Mouse (Mus musculus) C2C12 (cell line): ENCODE measurements around the gene Hnrnph1. TPM values are rescaled to one million over a fixed set of nuclear protein-coding genes. Genes with fewer than 3 reads are reported as not detected.

ENCODE experiments used
- H3K27me3 ChIP-seq: one replicate; pipeline ENCODE4 v1.6.1; 2011; ENCODE audit not compliant: control insufficient read depth, insufficient read depth, insufficient read length
- H3K36me3 ChIP-seq: one replicate; pipeline ENCODE4 v1.6.1; 2011; ENCODE audit not compliant: control insufficient read depth, insufficient read depth
- H3K4me3 ChIP-seq: one replicate; pipeline ENCODE4 v1.5.1; 2011; ENCODE audit warnings: mild to moderate bottlenecking, control low read depth; ENCODE audit not compliant: poor library complexity, insufficient read depth, severe bottlenecking
- H3K79me2 ChIP-seq: one replicate; pipeline ENCODE4 v1.6.1; 2011; ENCODE audit not compliant: control insufficient read depth, insufficient read depth
- H3K79me3 ChIP-seq: one replicate; pipeline ENCODE4 v1.6.1; 2011; ENCODE audit warnings: low read depth, control low read depth
- H3ac ChIP-seq: one replicate; pipeline ENCODE3; 2011; ENCODE audit warnings: low read depth; ENCODE audit not compliant: control insufficient read depth, insufficient read length
- CEBPB ChIP-seq: IDR thresholded peaks from one replicate; pipeline ENCODE4 v1.6.1; 2011; ENCODE audit warnings: low read depth, mild to moderate bottlenecking, control low read depth, moderate library complexity
- CTCF ChIP-seq: IDR thresholded peaks from one replicate; pipeline ENCODE4 v1.5.1; 2011; ENCODE audit not compliant: control insufficient read depth, insufficient read depth, insufficient read length
- FOSL1 ChIP-seq: IDR thresholded peaks from one replicate; pipeline ENCODE4 v1.8.0; 2011; ENCODE audit warnings: mild to moderate bottlenecking, low read length; ENCODE audit not compliant: poor library complexity, insufficient read depth, severe bottlenecking
- MAX ChIP-seq: IDR thresholded peaks from one replicate; pipeline ENCODE4 v1.6.1; 2011; ENCODE audit warnings: mild to moderate bottlenecking, control low read depth
- MYOD1 ChIP-seq: IDR thresholded peaks from one replicate; pipeline ENCODE4 v1.6.1; 2011; ENCODE audit warnings: low read depth; ENCODE audit not compliant: control insufficient read depth, insufficient read length
- MYOG ChIP-seq: IDR thresholded peaks from one replicate; pipeline ENCODE4 v1.6.1; 2011; ENCODE audit not compliant: control insufficient read depth, insufficient read length; ENCODE audit errors: extremely low read depth
- USF1 ChIP-seq: IDR thresholded peaks from one replicate; pipeline ENCODE4 v1.6.1; 2011; ENCODE audit warnings: low read depth, mild to moderate bottlenecking, control low read depth, moderate library complexity
- polyA plus RNA-seq: library from polyadenylated mRNA; unstranded; fragments of >200 nt; fragmentation: generic; extraction: Trizol; gene quantifications from one replicate; pipeline ENCODE4 v1.2.1, GENCODE M21; 2012; ENCODE audit warnings: missing spikeins

Gene Hnrnph1
- polyA plus RNA-seq, 1 experiment: 112 TPM

DNA sequence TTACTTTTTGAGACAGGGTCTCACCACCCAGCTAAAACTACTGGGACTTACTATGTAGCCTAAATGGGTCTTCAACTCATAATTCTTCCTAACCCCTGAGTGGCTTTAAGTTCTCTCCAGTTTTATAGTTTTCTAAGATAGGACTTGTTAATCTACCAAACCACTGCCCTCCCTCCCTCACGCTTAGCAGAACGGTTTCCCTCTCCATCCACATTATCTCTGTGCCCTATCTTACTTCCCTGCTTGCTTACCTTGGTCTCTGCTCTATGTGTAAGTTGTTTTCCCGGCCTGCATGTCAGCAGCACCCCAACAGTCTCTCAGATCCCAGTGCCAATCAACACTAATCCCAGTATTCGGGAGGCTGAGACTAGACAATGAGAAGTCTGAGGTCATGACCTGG is 39.9 kb upstream of the Hnrnph1 start:
- H3ac ChIP-seq: no peak overlapping the region
- peaks cover 4% of the 10 kb centered on the region for H3K27me3 ChIP-seq
- no peak for TF ChIP-seq CTCF
- TF ChIP-seq MAX: no peak
- no peak for TF ChIP-seq FOSL1
- no peak for TF ChIP-seq MYOD1
- no peak for TF ChIP-seq MYOG
- no peaks in the 10 kb centered on the region for H3K36me3 ChIP-seq
- H3K79me2 ChIP-seq: no peaks in the 10 kb centered on the region
- no peak overlapping the region for H3K4me3 ChIP-seq
- H3K79me3 ChIP-seq: no peaks in the 10 kb centered on the region

DNA sequence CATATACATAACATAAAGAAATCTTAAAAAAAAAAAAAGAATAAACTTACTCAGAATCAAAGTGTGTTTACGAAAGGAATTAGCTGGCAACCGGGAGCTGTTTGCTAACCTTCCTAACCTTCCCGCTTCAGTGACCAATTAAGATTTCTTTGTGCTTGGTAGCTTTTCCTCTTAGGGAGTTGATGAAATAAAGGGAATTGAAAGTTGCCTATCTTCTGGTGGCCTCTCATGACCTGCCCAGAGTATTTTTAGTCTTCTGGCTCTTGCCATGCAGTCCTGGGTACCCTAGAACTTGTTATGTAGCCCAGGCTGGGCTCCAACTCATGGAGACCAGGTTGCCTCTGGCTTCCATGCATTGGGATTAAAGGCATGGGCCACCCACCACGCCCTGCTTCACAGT is 31.3 kb upstream of the Hnrnph1 start:
- TF ChIP-seq MYOG (no peak), MAX (no peak), CEBPB (no peak), FOSL1 (no peak), MYOD1 (no peak), USF1 (no peak), CTCF (no peak)
- no peaks in the 10 kb centered on the region for H3K79me2 ChIP-seq
- H3K36me3 ChIP-seq: no peaks in the 10 kb centered on the region
- no peaks in the 10 kb centered on the region for H3K79me3 ChIP-seq
- H3ac ChIP-seq: no peak overlapping the region
- no peak overlapping the region for H3K4me3 ChIP-seq
- peaks cover 8% of the 10 kb centered on the region for H3K27me3 ChIP-seq

DNA sequence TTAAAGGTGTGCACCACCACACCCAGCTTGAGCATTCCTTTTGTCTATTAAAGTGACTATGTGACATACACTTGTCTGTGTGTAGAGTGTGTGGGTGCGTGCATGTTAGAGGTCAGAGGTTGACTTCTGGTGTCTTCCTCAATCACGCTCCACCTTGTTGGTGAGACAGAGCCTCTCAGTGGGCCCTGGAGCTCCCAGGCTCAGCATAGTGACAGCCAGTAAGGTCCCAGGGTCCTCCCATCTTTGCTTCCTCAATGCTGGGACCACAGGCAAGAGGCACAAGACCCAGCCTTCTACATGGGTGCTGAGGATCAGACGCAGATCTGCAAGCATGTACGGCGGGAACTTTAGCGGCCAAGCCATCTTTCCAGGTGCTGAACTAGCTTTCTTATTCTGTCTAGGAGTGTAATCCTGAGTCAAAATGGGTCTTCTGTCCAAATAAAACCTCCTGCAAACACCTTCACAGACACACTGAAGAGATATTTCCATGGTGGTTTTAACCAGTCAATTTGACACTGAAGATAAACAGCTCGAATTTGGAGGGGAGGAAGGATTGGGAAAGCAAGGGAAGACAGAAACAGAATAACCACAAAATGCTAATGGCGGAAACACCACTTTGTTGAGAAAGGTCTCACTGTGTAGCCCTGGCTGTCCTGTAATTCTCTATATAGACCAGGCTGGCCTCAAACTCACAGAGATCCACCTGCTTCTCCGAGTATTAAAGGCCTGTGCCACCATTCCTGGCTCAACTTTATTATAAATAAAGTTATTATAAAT is 30.3 kb upstream of the Hnrnph1 start:
- Histone ChIP-seq H3K79me3 (no peaks in the 10 kb centered on the region), H3K36me3 (no peaks in the 10 kb centered on the region), H3ac (no peak overlapping the region), H3K27me3 (peaks cover 8% of the 10 kb centered on the region), H3K79me2 (no peaks in the 10 kb centered on the region), H3K4me3 (no peak overlapping the region)
- TF ChIP-seq MAX (no peak), MYOD1 (no peak), USF1 (no peak), MYOG (no peak), CTCF (no peak), CEBPB (no peak), FOSL1 (no peak)

DNA sequence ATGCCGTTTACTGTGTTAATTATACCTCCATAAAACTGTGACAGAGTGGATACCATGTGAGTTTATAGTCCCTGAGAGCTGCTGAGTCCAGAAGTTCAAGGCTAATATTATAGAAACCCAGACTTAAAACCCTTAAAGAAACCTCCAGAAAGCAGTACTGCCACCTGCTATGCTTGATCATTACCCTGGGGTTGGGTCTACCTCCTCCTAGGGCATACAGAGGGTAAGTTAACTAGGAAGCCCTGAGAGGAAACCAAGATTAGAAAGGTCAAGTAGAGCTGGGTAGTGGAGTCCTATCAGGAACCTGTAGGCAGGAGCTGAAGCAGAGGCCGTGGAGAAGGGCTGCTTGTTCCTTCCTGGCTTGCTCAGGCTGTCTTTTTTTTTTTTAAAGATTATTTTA is 24.6 kb upstream of the Hnrnph1 start:
- Histone ChIP-seq H3K79me3 (no peaks in the 10 kb centered on the region), H3K79me2 (no peaks in the 10 kb centered on the region), H3K36me3 (no peaks in the 10 kb centered on the region), H3K27me3 (peaks cover 8% of the 10 kb centered on the region), H3K4me3 (no peak overlapping the region), H3ac (no peak overlapping the region)
- TF ChIP-seq CTCF (no peak), MAX (no peak), FOSL1 (no peak), MYOG (no peak), USF1 (no peak), CEBPB (no peak), MYOD1 (no peak)

DNA sequence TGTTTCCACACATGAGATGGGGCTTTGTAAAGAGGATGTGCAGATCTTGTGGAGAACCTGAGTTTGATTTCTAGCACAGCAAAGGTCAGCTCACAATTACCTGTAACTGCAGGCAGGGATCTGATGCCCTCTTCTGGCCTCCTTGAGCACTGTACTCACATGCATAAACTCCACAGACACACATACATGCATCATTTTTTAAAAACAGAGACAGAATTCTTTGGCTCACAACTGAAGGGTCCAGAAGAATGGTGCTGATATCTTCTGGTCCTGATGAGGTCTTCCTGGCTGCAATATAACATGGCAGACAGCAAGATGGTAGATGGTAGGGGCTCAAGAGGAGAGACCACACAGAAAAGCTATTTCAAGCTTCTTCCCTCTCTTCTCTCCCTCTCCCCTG is 22.6 kb upstream of the Hnrnph1 start, which contains the start of gene Cby3:
TSS of gene Cby3 (plus strand) at position 301 of the 400 bp plus-strand sequence.
- Histone ChIP-seq H3ac (no peak within 1 kb of the TSS), H3K79me3 (no peaks in the 10 kb centered on the region), H3K79me2 (no peaks in the 10 kb centered on the region), H3K4me3 (no peak within 1 kb of the TSS), H3K27me3 (peaks cover 27% of the 10 kb centered on the region), H3K36me3 (no peaks in the 10 kb centered on the region)
- TF ChIP-seq FOSL1 (no peak), CEBPB (no peak), USF1 (no peak), MYOD1 (no peak), MYOG (no peak), CTCF (no peak), MAX (no peak)

DNA sequence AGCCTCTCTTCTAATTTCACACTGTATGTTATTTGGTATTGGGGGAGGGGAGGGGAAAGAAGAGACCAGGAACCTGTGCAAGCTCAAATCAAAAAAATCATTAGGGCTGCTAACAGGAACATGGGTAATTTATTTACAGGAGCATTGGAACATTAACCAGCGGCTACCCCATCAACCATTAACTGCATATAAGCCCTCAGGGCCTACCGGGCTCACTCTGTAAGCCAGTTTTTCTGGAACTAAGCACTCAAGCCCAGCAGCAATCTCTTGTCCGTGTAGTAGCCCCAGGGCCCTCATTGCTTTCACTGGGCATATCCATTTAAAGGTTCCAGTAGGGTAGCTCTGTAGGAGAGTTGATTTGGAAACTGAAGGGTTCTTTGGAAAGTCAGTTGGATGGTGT is 21.9 kb upstream of the Hnrnph1 start:
- no peak for TF ChIP-seq MYOD1
- no peak for TF ChIP-seq CEBPB
- no peak for TF ChIP-seq MAX
- TF ChIP-seq MYOG: no peak
- TF ChIP-seq FOSL1: no peak
- TF ChIP-seq CTCF: no peak
- TF ChIP-seq USF1: no peak
- Histone ChIP-seq H3K36me3 (no peaks in the 10 kb centered on the region), H3K79me2 (no peaks in the 10 kb centered on the region), H3ac (no peak overlapping the region), H3K79me3 (no peaks in the 10 kb centered on the region), H3K4me3 (no peak overlapping the region), H3K27me3 (peaks cover 32% of the 10 kb centered on the region)
